Mouse (Mus musculus): Measurements from ENCODE around the gene Ccdc181.

Gene Ccdc181

DNA sequence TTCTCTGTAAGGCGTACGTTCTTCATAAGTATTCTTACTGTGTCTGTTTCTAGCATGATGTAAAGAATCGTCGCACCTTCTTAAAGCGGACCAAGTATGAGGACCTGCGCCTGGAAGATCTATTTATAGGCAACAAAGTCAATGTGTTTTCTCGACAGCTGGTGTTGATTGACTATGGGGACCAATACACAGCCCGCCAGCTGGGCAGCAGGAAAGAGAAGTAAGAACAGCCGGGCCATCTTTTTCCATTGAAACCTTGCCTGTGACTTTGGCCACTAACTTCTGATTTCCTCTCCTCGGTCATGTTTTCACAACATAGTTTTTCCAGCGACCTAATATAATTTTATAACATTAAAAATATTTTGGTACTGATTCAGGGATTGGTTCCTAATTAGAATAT is 57.2 kb downstream of the Ccdc181 start:
- in situ Hi-C loops (cut with MseI, MboI): no loop called here

DNA sequence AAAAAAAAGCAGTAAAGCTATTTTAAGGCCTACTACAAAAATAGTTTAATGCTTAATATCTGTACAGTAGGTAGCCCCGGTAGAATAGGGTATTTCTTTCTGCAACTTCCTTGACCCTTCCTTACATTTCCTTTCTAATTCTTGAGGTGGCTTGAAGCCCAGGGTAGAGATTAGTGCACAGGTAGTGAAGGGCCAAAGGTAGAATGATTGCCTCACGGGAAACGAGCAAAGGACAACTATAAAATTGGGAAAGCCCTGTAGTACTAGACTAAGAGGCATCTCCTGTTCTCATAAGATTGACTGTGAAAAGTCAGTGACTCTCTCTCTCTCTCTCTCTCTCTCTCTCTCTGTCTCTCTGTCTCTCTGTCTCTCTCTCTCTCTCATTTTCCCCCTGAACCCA is 60.0 kb downstream of the Ccdc181 start:
- in situ Hi-C loops (cut with MseI, MboI): no loop called here

DNA sequence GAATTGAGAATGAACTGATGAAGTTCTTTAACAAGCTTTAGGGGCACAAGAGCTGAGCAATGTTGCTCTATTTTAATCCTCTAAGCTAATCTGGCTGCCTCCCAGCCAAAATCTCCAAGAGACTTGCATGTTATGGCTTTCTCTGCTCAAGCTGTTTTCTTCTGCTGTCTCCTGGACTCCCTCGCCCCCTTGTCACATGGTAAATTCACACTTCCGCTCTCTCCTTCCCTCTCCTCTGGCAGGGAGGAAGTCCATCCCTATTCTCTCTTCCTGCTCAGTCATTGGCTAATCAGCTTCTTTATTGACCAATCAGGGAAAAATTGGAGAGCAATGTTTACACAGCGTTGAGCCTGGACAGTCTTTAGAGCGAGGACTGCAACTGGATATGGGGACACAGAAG is 60.5 kb downstream of the Ccdc181 start:
- in situ Hi-C loops (cut with MseI, MboI): no loop called here

Measured in mouse trophoblast stem cell (cell line).